Mouse (Mus musculus): ENCODE data around the gene Ushbp1. TPM values are rescaled to one million over a fixed set of nuclear protein-coding genes. Genes with fewer than 3 reads are reported as not detected.
A peak's percentile ranks its signal among the peaks of the same experiment; 100 is the strongest.

Ushbp1 gene
- total RNA-seq, 2 experiments from 2014 or later: 14.0 to 16.5 TPM

GRCm38 (mm10) chr8:71395071-71395470 is 531 bp downstream of the Ushbp1 start:
- DNase-seq (ENCODE audit: low spot score in 2 of 2): no peak

DNA sequence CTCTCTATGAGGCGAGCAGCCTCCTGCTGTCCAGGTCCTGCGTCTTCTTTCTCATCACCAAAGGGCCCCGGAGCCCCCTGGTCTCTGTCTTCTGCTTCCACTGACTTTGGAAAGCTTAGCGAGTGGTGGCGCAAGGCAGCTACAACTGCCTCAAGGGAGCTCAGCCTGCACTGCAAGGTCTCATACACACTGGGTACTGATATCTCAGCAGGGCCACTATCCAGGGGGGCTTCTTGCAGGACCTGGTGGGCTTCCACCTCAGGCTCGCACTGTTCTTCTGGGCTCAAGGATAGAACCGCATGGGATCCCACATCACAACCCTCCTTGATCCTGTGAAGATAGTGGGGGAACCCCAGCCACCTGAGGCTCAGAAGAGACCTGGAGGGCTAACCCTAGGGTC is 1.1 kb downstream of the Ushbp1 start:
- DNase-seq (ENCODE audit: low spot score in 2 of 2): peak in 1 of 2 experiments; percentile 18

DNA sequence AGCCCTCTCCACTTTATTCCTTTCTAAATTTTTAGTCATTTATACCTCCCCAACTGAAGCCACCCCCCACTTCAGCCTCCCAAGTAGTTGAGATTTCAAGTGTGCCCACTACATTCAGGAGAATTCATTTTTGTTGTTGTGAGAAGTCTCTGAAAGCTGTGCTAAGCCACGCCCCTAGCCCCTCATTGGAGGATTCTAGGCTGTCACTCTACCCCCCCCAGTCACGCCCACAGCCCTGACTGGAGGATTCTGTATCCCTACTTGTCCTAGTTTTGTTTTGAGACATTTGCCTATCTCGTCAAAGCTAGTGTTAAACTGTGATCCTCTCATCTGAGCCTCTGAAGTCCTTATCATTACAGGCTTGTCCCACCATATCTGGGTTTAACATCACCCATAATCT is 2.7 kb downstream of the Ushbp1 start:
- peak in 1 of 2 experiments; percentile 24 for DNase-seq (ENCODE audit: low spot score in 2 of 2)

DNA sequence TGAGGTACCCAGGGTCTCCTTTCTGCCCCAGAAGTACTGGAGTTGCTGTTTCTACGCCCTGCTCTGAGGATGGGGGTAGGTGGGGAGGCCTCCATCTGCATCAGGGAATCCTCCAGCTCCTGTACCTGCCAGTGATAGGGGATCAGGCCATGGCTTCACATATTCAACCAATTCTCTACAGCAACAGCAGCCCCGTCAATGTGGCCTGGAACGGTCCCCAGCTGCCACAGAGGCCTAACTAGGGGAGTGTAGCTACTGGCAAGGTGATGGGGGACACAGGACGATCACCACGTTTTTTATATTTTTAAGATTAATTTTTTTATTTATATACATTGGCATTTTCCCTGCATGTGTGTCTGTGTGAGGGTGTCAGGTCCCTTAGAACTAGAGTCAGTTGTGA is 3.2 kb downstream of the Ushbp1 start:
- peak in 1 of 2 experiments; percentile 6 for DNase-seq (ENCODE audit: low spot score in 2 of 2)

- DNase-seq (ENCODE audit: low spot score in 2 of 2): peak in 1 of 2 experiments; percentile 7
Measured at GRCm38 (mm10) chr8:71391696-71392095, 3.9 kb downstream of the Ushbp1 start.

DNA sequence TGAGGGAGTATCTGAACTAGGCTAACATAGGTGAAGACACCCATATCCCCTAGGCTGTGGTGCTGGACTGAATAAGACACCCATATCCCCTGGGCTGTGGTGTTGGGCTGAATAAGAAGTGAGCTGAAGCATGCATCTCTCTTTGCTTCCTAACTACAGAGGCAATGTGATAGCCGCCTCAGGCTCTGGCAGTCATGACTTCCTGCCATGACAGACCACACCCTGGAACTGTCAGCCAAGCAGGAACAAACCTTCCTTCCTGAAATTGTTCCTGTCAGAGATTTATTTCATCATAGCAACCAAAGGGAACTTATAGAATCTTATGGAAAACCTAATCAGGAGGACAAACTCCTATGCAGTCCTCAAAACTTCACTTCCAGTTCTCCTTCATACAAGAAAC is 7.3 kb downstream of the Ushbp1 start:
- no peak for DNase-seq (ENCODE audit: low spot score in 2 of 2)

DNA sequence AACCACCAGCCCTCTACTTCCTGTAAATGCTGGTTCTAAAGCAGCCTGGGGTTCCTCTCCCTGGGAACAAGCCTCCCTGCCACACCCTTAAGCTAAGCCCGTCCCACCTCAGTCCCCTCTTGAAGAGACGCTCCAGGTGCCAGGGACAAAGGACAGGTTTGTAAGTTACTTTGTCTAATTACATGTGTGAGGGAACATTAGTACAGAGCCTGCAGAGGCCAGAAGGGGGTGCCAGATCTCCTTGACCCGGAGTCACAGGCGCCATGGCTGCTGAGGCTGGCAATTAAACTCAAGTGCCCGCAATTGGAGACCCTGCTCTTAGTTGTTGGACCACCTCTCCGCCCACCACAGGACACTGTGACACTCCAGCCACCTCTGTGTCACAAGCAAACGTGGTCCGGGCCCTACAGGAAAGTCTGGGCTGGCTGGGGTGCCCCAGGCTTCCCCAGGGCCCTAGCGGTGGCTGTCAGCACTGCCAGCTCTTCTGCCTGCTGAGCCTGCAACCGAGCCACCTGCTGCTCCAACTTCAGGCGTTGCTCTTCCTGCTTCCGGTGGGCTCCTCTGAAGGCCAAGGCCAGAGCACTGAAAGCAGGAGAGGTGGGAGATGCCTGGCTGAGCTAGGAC is 10.3 kb downstream of the Ushbp1 start:
- no peak for DNase-seq (ENCODE audit: low spot score in 2 of 2)

DNA sequence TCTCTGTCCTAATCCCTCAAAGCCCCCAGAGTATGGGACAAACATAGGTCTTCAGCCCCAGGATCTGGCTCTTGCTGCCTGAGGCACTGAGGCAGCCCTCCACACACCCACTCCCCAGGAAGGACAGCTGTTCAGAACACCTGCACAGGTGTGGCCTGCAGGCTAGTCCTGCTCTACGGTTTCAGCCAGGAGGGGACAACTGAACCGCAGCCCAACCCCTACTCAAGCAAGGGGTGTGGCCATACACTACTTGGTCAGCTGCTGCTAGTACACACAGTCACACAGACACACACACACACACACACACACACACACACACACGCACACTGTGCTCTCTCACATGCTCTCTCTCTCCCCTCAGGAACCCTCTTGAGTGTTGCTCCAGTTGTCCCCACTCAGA is 11.7 kb downstream of the Ushbp1 start:
- no peak for DNase-seq (ENCODE audit: low spot score in 2 of 2)

- DNase-seq (ENCODE audit: low spot score in 2 of 2): no peak
Measured at GRCm38 (mm10) chr8:71383396-71383795, 12.2 kb downstream of the Ushbp1 start.

GRCm38 (mm10) chr8:71381971-71382961 is 13.3 kb downstream of the Ushbp1 start:
- peak; percentile 84 to 87 for DNase-seq (ENCODE audit: low spot score in 2 of 2)

DNA sequence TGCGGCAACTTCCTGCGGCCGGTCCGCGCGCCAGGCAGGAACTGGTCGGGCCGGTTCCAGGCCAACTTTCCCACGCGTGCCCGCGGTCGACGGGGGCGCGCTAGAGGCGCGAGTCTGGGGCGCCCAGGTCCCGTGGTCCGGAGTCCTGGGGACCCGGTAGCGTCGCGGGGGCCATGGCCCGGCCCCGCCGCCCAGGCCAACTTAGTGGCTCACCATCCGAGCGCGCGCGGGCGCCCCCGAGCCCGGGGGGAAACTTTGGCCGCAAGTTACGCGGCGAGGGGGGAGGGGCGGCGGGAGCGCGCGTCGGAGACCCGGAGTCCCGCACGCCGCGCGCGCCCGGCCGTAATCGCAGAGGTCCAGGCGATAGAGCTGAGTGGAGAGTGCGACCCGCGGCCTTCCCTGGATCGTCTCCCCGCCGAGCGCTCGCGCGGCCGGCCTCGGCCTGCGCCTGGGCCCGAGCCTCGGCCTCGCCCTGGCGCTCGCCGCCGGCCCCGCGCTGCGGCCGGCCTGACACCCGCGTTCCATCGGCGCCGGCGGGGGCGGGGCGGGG is 14.1 kb downstream of the Ushbp1 start, which contains the start of gene Nr2f6:
Nr2f6 (minus strand) TSS at position 540 of the 550 bp plus-strand sequence.
- DNase-seq (ENCODE audit: low spot score in 2 of 2): peak; percentile 70 to 73

- peak in 1 of 2 experiments; percentile 31 for DNase-seq (ENCODE audit: low spot score in 2 of 2)
Measured at GRCm38 (mm10) chr8:71380178-71381171, 15.1 kb downstream of the Ushbp1 start.

GRCm38 (mm10) chr8:71379512-71380075 is 16.0 kb downstream of the Ushbp1 start:
- DNase-seq (ENCODE audit: low spot score in 2 of 2): no peak

DNA sequence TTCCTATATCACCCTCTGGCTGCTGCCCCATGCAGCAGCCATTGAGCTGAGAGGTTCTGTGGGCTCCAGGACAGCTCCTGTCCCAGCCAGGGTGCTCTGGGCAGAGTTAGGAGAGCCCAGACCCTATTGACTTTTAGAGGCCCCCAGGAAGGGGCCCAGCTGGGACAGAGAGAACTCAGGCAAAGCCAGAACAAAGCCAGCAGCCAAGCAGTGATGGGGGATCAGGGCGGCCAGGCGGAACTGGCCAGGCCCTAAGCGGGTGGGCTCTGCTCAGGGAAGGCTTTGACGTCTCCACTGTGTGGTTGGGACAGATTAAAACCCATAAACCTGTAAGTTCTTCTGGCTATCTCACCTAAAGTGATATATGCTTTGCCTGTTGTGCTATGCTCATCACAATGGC is 16.6 kb downstream of the Ushbp1 start:
- DNase-seq (ENCODE audit: low spot score in 2 of 2): no peak

- no peak for DNase-seq (ENCODE audit: low spot score in 2 of 2)
Measured at GRCm38 (mm10) chr8:71376423-71377030, 19.1 kb downstream of the Ushbp1 start.

DNA sequence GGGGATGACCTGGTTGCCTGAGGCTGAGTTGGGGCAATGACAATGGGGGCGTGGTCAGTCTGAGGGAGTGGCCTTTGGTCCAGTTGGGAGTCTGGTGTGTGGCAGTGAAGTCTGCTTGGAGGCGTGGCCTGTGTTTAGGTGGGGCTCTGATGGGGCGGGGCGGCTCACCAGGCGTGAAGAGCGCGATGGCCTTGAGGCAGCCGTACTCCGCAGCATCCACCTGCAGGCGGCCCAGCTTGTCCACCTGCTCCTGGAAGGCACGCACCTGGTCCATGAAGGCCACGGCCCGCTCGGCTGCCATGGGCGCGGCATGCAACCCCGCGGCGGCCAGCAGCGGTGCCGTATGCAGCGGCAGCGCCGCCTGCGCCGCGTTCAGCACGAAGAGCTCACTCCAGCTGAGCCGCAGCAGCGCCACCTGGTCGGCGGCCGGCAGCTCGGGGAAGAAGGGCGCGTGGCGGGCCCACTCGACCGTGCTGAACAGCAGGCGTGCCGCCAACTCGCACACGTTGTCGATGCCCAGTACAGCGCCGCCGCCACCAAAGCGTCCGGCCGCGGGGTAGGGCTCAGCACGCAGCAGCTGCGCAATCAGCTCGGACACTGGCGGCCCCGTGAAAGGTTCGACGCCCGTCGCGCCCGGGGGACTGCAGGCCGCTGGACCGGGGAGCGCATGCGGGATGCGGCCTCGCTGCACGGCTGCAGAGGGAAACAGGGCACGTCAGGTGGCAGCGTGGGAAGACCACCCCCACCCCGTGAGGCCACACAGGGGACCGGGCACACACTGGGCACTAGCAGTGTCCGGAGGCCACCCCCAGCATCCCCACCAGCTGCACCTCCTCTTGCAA is 19.8 kb downstream of the Ushbp1 start:
- peak; percentile 59 to 63 for DNase-seq (ENCODE audit: low spot score in 2 of 2)

DNA sequence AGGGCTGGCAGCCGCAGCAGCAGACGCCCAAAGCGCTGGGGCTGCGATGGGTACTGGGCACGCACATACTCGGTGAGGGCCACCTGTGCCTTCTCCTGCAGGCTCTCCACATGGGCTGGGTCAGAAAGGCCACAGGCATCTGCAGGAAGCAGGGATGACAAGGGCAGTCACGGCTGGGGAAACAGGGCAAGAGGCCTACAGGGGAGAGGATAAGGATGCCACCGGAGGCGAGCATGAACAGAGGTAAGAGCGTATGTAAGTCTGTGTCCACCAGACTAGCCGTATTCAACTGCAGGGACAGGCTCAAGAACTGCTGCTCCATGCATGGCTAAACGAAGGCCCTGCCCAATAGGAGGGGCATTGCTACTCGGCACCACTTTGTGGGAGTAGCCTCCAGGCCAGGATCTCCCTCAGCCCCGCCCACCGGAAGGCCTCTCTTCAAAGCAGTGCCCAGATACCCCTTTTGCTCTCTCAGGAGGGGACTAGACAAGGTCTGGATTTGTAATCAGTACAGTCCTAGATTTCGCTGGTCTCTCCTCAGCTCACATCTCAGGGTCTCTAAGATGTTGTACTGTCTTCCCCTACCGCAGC is 20.9 kb downstream of the Ushbp1 start:
- no peak for DNase-seq (ENCODE audit: low spot score in 2 of 2)

DNA sequence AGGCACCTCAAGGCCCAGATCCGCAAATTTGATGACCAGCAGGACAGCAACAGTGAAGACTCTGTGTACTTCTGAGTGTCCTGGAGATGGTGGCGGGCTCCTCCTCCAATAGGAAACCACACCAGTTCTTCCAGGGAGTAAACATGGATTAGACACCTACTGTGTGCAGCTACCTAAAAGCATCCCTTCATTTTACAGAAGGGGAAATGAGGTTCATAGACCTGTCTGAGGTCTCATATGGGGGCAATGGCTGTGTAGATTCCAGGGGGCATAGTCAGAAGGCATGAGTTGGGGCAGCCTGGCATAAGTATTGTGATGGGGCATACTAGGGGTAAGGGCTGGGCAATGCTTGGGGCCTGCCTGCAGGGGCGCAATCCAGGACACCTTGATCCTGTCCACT is 22.6 kb downstream of the Ushbp1 start:
- DNase-seq (ENCODE audit: low spot score in 2 of 2): no peak

Data from adrenal gland, adult 18-20 months (tissue).